Mouse (Mus musculus): Measurements from ENCODE around the gene Krt75.

- TF ChIP-seq CTCF (IDR thresholded peaks at IDR 0.05; ENCODE audit: low read depth) (no peak), EP300 (IDR thresholded peaks at IDR 0.05; ENCODE audit: low read depth) (no peak)
These were observed 21.5 kb downstream of the Krt75 start for GRCm38 (mm10) chr15:101552188-101552587.

Measured in heart, postnatal 0 days (tissue).